Mouse (Mus musculus) erythroblast, embryonic 14.5 days (primary cell): ENCODE measurements around the gene Traf1.

ENCODE experiments used
- GATA1 ChIP-seq: IDR thresholded peaks from 2 replicates; pipeline ENCODE4 v1.6.1; 2012; ENCODE audit warnings: low read length, inconsistent platforms, mixed read lengths
- TAL1 ChIP-seq: IDR thresholded peaks from 3 replicates; pipeline ENCODE4 v1.6.1; 2012; ENCODE audit warnings: low read length, inconsistent platforms, mixed read lengths

GRCm38 (mm10) chr2:34976447-34976846 lies 14.9 kb upstream of the Traf1 start:
- TF ChIP-seq TAL1, result no peak
- no peak for TF ChIP-seq GATA1
